Mouse (Mus musculus) regulatory T cell (primary cell): ENCODE measurements around the gene Ext2.

Source experiments
- in situ Hi-C: fragments of 300-600 bp; cut with MboI, MseI; formaldehyde crosslinking; loops from one replicate; pipeline ENCODE4 v1.15.1; 2025; ENCODE audit warnings: high pct_unique_total_duplicates

Ext2 gene

DNA sequence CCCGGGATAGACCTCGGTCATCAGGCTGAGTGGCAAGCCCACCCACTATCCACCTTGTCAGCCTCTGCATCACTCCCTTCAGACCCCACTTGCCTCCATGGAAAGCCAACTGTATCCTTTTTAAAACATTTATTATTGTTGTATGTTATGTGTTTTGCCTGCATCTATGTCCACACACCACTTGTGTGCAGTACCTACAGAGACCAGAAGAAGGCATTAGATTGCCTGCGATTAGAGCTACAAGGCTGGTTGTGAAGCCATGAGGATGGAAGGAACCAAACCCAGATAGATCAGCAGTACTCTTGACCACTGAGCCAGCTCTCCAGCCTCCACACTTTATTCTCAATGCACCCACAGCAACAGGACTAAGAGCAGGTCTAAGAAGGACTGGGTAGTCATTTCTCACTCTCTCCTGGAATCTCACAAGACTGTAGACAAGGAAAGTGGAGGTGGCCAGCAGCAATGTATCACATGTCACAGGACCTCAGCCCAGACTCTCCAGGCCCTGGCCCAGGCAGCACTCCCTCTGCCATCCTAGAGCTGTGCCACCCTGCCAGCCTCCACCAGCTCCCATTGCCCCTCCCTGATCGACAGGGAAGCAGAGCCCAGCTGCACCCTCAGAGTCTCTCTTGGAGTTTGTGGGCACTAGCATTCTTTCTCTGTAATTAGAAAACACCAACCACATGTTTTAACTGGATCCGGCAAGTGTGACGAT, 15.7 kb downstream of the Ext2 start:
- in situ Hi-C loops, result no loop called here

DNA sequence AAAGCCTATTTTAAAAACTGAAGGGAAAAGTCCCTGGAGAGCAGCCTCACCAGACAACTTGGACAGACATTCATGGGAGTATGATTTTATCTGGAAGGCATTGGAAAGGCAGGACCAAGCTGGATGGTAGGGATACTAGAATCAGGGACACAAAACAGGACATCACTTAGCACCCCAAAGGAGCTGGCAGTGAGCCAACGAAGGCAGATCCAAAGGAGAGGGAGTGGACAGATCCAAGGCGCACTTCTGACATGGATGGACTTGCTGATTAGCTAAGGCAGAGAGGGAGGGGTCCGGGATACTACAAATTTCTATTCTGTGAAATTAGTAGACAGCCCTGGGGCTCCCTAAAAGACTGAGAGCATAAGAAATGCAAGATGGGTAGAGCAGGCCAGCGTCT, 16.8 kb downstream of the Ext2 start:
- in situ Hi-C loops, result no loop called here

- in situ Hi-C loops, result no loop called here
Observed at GRCm38 (mm10) chr2:93805066-93805465, 17.3 kb downstream of the Ext2 start.

GRCm38 (mm10) chr2:93802947-93803346, 19.4 kb downstream of the Ext2 start:
- in situ Hi-C loops, result loop anchor here (5.0 kb wide), 1 partner anchor 326 kb away; no protein-coding TSS in a partner anchor

- in situ Hi-C loops, result loop anchor here (5.0 kb wide), 1 partner anchor 324 kb away; no protein-coding TSS in a partner anchor
Observed at GRCm38 (mm10) chr2:93801097-93801496, 21.3 kb downstream of the Ext2 start.

GRCm38 (mm10) chr2:93797162-93797795, 25.1 kb downstream of the Ext2 start:
- in situ Hi-C loops, result no loop called here

DNA sequence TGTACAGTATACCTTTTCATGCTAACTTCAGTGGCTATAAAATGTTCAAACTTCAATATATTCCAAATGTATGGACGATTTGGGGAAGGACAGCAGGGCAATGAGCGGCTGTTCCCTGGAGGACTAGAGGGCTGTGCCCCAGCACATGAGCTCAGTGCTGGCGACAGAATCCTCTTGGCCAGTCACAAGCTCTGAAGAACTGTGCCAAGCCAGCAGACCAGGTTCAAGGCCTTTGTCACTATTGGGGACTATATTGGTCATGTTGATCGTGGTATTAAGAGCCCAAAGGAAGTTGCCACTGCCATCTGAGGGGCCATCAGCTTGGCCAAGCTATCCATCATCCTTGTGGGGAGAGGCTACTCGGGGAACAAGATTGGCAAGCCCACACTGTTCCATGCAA, 28.0 kb downstream of the Ext2 start:
- in situ Hi-C loops, result no loop called here

DNA sequence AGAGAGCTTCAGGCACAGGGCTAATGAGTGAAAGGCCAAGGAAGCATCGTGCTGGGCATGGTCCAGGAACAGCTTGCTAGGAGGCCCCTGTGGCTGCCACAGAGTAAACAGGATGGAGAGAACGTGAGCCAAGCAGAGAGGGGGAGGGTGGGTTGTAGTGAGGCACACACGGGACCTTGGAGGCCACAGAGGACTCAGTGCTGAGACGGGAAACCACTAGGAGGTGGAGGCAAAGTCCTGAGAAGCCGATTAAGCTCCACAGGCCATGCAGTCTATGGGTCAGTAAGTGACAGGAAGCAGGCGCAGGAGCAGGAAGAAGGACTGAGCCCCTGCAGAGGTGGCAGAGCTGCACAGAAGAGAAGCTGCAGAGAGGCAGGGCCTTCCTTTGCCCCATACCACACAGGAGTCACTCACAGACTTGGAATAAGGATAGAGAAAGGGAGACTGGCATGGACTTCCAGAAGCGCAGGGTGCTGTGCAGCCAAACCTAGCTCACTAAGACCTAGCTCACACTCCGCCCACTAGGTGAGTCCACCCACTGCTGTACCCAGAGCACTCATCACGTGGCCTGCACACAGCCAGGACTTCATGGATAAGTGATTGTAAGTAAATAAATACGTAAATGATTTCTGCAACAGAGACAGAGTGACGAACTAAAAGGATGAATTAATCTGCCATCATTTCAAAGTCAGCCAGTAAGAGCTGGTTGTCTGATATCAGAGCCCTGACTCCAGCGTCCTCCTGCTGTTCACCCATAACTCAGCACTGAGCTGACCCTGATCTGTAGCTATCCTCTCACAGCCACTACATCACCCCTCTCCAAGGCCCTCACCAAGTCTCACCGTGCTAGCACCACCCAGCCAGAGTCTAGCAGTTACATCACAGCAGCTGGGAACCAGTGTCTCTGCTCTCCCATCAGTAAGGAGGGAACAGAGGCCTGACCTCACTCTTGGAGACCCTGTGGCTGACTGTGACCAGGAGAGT, 30.6 kb downstream of the Ext2 start:
- in situ Hi-C loops, result no loop called here

- in situ Hi-C loops, result no loop called here
Observed at GRCm38 (mm10) chr2:93790798-93791345, 31.5 kb downstream of the Ext2 start.

- in situ Hi-C loops, result no loop called here
Observed at GRCm38 (mm10) chr2:93788557-93788956, 33.8 kb downstream of the Ext2 start.

DNA sequence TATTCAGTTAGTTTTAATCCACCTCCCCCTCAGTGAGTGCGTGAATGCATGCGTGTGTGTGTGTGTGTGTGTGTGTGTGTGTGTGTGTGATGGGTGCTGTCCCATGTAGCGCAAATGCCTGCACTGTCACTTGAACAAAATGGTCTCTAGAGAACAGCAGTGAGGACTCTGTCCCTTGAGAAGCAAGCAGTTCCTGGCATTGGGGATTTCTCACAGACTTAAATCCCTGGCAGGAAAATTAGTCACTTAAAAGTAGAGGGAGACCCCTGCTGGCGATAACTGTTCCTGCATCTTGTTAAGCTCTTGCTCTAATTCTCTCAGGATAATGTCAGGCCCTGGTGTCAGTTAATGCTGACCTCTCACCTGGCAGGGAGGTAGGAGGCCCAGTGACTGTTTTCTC, 36.2 kb downstream of the Ext2 start:
- in situ Hi-C loops, result no loop called here

DNA sequence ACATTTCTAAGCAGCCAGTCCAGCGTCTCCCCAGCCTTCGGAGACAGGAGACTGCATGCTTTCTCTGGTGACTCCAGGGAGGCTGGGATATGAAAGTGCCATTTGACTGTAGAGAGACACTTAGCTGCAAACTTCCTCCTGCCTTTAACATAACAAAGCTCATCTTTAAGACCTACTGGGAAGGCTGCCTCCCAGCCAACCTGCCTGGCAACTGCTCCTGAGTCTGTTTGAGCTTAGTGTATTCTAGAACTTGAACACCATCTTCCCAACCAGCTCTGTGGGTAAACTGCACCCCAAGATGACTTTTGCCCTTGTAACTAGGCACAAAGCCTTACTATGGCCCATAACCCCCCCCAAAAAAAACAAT, 37.0 kb downstream of the Ext2 start:
- in situ Hi-C loops, result no loop called here

GRCm38 (mm10) chr2:93784721-93785431, 37.5 kb downstream of the Ext2 start:
- in situ Hi-C loops, result no loop called here

DNA sequence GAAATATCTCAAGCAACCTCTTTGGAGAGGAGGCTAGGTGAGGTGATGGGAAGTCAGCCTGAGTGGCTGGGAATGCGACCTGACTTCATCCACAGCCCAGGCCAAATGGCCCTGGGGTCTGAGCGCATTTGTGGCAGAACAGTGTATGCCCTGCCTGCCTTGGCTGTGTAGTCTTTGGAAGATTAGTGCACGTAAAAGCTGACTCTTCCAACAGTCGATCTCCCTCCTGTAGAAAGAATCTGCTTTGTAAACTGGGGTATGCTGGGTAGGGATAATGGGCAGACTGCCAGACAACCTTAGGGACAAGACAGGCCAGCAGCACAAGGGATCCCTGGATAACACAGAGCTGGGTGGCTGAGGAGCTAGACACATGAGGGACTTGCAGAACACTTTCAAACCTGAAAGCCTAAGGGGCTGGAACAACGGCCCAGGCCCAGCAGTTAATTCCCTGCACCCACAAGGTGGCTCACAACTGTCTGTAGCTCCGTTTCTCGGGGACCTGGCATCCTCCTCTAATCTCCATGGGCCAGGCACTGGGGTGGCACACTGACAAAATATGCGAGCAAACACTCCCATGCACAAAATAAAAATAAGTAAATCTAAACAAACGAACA, 38.3 kb downstream of the Ext2 start:
- in situ Hi-C loops, result no loop called here

DNA sequence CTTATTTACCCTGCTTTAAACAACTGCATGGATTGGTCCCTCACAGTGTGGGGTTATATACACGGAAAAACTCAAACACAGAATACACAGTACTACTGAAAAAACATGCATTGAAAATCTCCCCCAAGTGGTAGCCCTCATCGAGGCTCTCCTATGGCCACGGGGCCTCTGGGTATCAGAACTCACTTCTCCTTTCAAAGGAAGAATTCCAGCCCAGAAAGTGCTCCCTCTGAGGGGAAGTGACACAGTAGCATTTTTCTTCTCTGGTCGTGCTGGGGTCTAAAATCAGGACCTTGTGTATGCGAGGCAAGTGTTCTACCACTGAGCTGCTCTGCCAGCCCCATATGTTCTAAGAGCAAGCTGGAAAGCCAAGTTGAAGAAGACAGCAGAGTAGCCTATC, 39.7 kb downstream of the Ext2 start:
- in situ Hi-C loops, result no loop called here

GRCm38 (mm10) chr2:93782156-93782555, 40.2 kb downstream of the Ext2 start:
- in situ Hi-C loops, result no loop called here

DNA sequence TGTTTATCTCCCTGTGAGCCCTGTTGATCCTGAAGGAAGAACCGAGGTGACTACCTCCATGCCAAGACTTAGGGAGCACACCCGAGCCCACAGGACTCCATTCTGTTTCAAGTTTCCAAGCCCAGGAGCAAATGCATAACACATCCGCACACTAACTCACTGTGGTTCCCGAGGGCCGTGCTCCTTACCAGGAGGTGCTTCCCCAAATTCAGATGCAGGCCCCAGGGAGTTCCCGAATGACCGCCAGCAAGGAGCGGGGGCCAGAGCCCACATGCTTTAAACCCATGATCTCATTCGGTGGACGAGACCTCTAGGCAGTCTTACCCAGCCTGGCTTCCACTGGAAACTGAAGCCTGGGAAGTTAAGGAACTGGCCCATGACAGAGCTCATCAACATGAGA, 41.8 kb downstream of the Ext2 start:
- in situ Hi-C loops, result no loop called here

- in situ Hi-C loops, result no loop called here
Observed at GRCm38 (mm10) chr2:93779897-93780208, 42.5 kb downstream of the Ext2 start.

DNA sequence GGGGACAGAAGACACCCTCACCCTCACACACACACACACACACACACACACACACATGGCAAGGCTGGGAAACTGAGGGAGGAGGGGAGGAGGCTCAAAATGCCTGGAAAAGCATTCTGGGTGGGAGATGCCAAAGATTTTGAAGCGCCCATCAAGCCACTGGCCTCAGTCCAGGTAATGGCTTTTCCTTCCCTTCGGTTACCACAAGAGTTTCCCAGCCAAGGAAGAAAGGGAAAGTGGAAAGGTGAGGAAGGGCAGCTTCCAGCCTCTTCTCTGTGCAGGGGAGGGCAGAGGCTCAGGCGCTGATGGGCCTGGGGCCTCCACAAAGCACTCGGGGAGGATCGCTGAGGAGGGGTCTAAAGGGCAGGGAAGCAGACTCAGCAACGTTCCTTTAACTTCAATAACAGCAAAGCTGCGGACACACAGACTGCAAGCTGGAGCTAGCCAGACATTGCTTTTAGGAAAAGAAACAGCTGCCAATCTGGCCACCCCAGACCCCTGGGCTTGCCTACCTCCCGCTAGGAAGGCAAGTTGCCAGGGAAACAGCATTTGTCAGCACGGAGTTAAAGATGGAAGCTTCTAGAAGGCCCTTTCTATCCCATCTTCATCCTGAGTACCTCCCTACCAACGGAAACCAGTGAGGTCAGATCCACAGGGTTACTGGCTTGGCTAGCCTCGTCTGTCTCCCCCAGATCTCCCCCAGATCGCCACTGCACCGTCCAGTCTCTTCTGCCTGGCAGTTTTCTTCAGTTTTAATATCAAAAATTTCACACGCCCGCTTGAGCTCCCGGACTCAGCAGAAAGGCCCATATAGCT, 43.1 kb downstream of the Ext2 start:
- in situ Hi-C loops, result no loop called here

- in situ Hi-C loops, result no loop called here
Observed at GRCm38 (mm10) chr2:93778616-93779015, 43.8 kb downstream of the Ext2 start.
